Mouse (Mus musculus) intestine, postnatal 0 days (tissue): ENCODE measurements around the gene Zfp593. TPM values are rescaled to one million over a fixed set of nuclear protein-coding genes. Genes with fewer than 3 reads are reported as not detected.

Experiments
- ATAC-seq: fragments of 200-750 bp; cut with Nextera tagmentation; 2 replicates; pipeline ENCODE4 v1.8.0; 2017; ENCODE audit warnings: mild to moderate bottlenecking, moderate TSS enrichment, moderate library complexity
- H3K27ac ChIP-seq: fragments of 300-500 bp; sonication (generic); 2 replicates; pipeline ENCODE4 v1.5.1; 2014; ENCODE audit warnings: mild to moderate bottlenecking, low read depth, low read length, moderate library complexity
- H3K27me3 ChIP-seq: fragments of 300-500 bp; sonication (generic); replicated peaks from 2 replicates; pipeline ENCODE4 v1.6.1; 2014; ENCODE audit warnings: low read length, mixed read lengths; ENCODE audit not compliant: control insufficient read depth, insufficient read depth
- H3K36me3 ChIP-seq: fragments of 300-500 bp; sonication (generic); 2 replicates; pipeline ENCODE4 v1.6.1; 2014; ENCODE audit warnings: mild to moderate bottlenecking, moderate library complexity; ENCODE audit not compliant: control insufficient read depth, insufficient read depth
- H3K4me1 ChIP-seq: fragments of 300-500 bp; sonication (generic); replicated peaks from 2 replicates; pipeline ENCODE4 v1.6.1; 2014; ENCODE audit warnings: antibody characterized with exemption, low read length, mixed read lengths; ENCODE audit not compliant: control insufficient read depth, insufficient read depth
- H3K4me2 ChIP-seq: fragments of 300-500 bp; sonication (generic); replicated peaks from 2 replicates; pipeline ENCODE4 v1.6.1; 2014; ENCODE audit warnings: low read depth, mild to moderate bottlenecking, moderate library complexity
- H3K4me3 ChIP-seq: fragments of 300-500 bp; sonication (generic); 2 replicates; pipeline ENCODE4 v1.5.1; 2014; ENCODE audit warnings: low read depth, low read length
- H3K9ac ChIP-seq: fragments of 300-500 bp; sonication (generic); 2 replicates; pipeline ENCODE4 v1.6.1; 2014; ENCODE audit warnings: mild to moderate bottlenecking, low read depth, low read length
- H3K9me3 ChIP-seq: fragments of 300-500 bp; sonication (generic); 2 replicates; pipeline ENCODE4 v1.6.1; 2016; ENCODE audit warnings: mixed run types; ENCODE audit not compliant: control insufficient read depth
- CTCF ChIP-seq: sonication (generic); IDR thresholded peaks from 2 replicates; pipeline ENCODE4 v1.5.1; 2016; ENCODE audit warnings: low read depth, mild to moderate bottlenecking, control low read depth, antibody characterized with exemption, moderate library complexity
- WGBS: fragments of 180-500 bp; shearing (Covaris S2); extraction: QIAGEN DNeasy Blood & Tissue Kit; methylation state at CpG from one replicate; pipeline ENCODE4 v1.1.7; 2014; 5-methylcytosine and 5-hydroxymethylcytosine counted together
- polyA plus RNA-seq: library from polyadenylated mRNA; unstranded; fragments of >200 nt; fragmentation: Nextera tagmentation; extraction: Ambion mirVana; gene quantifications from 2 replicates; pipeline ENCODE4 v1.2.1, GENCODE M21; 2015

Zfp593 gene
- polyA plus RNA-seq, 1 experiment from 2014 or later: 9.4 TPM

- Histone ChIP-seq H3K9me3 (no peaks in the 10 kb centered on the region), H3K27ac (no peak overlapping the region), H3K9ac (no peak overlapping the region), H3K4me2 (peak overlapping the region; percentile 85), H3K4me3 (peak overlapping the region; percentile 50), H3K4me1 (no peaks in the 10 kb centered on the region), H3K36me3 (no peaks in the 10 kb centered on the region), H3K27me3 (peaks cover 57% of the 10 kb centered on the region)
- TF ChIP-seq CTCF: no peak
- no peak for ATAC-seq
- 24% methylated on average over 15 of the region's 15 CpGs for WGBS
Measured at GRCm38 (mm10) chr4:134252911-134253721, 7.7 kb upstream of the Zfp593 start.

- Histone ChIP-seq H3K27me3 (peaks cover 63% of the 10 kb centered on the region), H3K36me3 (no peaks in the 10 kb centered on the region), H3K4me1 (no peaks in the 10 kb centered on the region), H3K4me2 (peak overlapping the region; percentile 85), H3K9ac (no peak overlapping the region), H3K4me3 (peak overlapping the region; percentile 50), H3K9me3 (no peaks in the 10 kb centered on the region), H3K27ac (no peak overlapping the region)
- ATAC-seq: no peak
- 18% methylated on average over 22 of the region's 22 CpGs for WGBS
- no peak for TF ChIP-seq CTCF
Measured at GRCm38 (mm10) chr4:134252131-134252910, 6.9 kb upstream of the Zfp593 start.

GRCm38 (mm10) chr4:134251241-134252130 lies 6.1 kb upstream of the Zfp593 start:
- WGBS: under 1% methylated on average over 90 of the region's 91 CpGs
- ATAC-seq: no peak; the same call in 1 of the 2 replicates
- no peak overlapping the region; the same call in 1 of the 2 replicates for H3K27ac ChIP-seq
- TF ChIP-seq CTCF: no peak
- no peaks in the 10 kb centered on the region for H3K9me3 ChIP-seq
- H3K4me3 ChIP-seq: peak overlapping the region; percentile 50
- H3K9ac ChIP-seq: peak overlapping the region; percentile 22; the same call in 1 of the 2 replicates
- H3K4me1 ChIP-seq: no peaks in the 10 kb centered on the region
- peak overlapping the region; percentile 85 for H3K4me2 ChIP-seq
- H3K36me3 ChIP-seq: no peaks in the 10 kb centered on the region
- H3K27me3 ChIP-seq: peaks cover 63% of the 10 kb centered on the region

GRCm38 (mm10) chr4:134250930-134251240 lies 5.5 kb upstream of the Zfp593 start:
- ATAC-seq: no peak
- Histone ChIP-seq H3K9me3 (no peaks in the 10 kb centered on the region), H3K36me3 (no peaks in the 10 kb centered on the region), H3K9ac (peak overlapping the region; percentile 22; the same call in 1 of the 2 replicates), H3K4me1 (no peaks in the 10 kb centered on the region), H3K27me3 (peaks cover 63% of the 10 kb centered on the region), H3K4me3 (peak overlapping the region; percentile 50), H3K27ac (no peak overlapping the region), H3K4me2 (peak overlapping the region; percentile 85)
- 25% methylated on average over 10 of the region's 10 CpGs for WGBS
- no peak for TF ChIP-seq CTCF

- Histone ChIP-seq H3K9ac (no peak overlapping the region), H3K4me1 (no peaks in the 10 kb centered on the region), H3K4me3 (peak overlapping the region; percentile 50), H3K9me3 (no peaks in the 10 kb centered on the region), H3K27me3 (peaks cover 63% of the 10 kb centered on the region), H3K36me3 (no peaks in the 10 kb centered on the region), H3K27ac (no peak overlapping the region), H3K4me2 (peak overlapping the region; percentile 85)
- 26% methylated on average over 27 of the region's 27 CpGs for WGBS
- TF ChIP-seq CTCF: no peak
- no peak for ATAC-seq
Measured at GRCm38 (mm10) chr4:134250116-134250929, 4.9 kb upstream of the Zfp593 start.
